Comparison of ENCODE assay signal across 8 mouse cellular contexts in the genomic region with DNA sequence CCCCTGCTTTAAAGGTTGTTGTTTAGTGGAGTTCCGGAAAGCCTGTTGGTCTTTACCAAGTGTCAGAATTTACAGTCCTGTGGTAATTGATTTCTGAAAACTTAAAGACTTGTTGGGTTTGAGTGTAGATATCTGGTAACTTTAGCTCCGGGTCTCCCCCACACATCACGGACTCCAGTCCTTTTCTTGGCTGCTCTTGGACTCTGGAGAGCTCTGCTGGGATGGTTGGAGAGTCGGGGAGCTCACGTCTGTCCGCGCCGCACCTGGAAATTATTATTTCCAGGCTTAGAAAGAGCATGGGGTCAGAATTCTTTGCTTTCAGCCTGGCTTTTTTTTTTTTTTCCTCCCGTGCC. TPM values are rescaled to one million over a fixed set of nuclear protein-coding genes. Genes with fewer than 3 reads are reported as not detected.
DNase-seq lines count a peak whose midpoint lies in the region; ATAC-seq and TF ChIP-seq lines count a peak whose summit lies in the region.

No protein-coding gene starts in this region.

- WGBS in cerebellum, adult 2 months: under 1% methylated on average over 9 of the region's 9 CpGs
- WGBS in forebrain, embryonic 13.5 days: 1% methylated on average over 9 of the region's 9 CpGs
- 0% methylated on average over 9 of the region's 9 CpGs for WGBS in limb, embryonic 14.5 days

- H3ac ChIP-seq in C2C12 (ENCODE audit: control insufficient read depth, insufficient read length, low read depth): peak overlapping the region; percentile 78

- peaks cover 54% of the 10 kb centered on the region for H3K79me2 ChIP-seq in C2C12 (ENCODE audit: control insufficient read depth, insufficient read depth)

- ATAC-seq in forebrain, embryonic 13.5 days: no peak
- ATAC-seq in limb, embryonic 14.5 days (ENCODE audit: low FRiP score, low read depth): no peak
- ATAC-seq in megakaryocyte progenitor cell, adult 5-6 weeks (replicated peaks; ENCODE audit: poor library complexity): no peak

- H3K4me1 ChIP-seq in cerebellum, adult 2 months (ENCODE audit: control insufficient read depth, insufficient read depth, low read length): no peaks in the 10 kb centered on the region
- H3K4me1 ChIP-seq in forebrain, embryonic 13.5 days: peaks cover 15% of the 10 kb centered on the region
- H3K4me1 ChIP-seq in limb, embryonic 14.5 days (ENCODE audit: control insufficient read depth, insufficient read depth, low read length): peaks cover 17% of the 10 kb centered on the region

- no peak for TF ChIP-seq CTCF in cerebellum, adult 2 months (IDR thresholded peaks at IDR 0.05; ENCODE audit: borderline replicate concordance, insufficient read depth, low read depth, low read length)
- TF ChIP-seq CTCF in C2C12 (IDR thresholded peaks at IDR 0.05; ENCODE audit: control insufficient read depth, insufficient read depth, insufficient read length): no peak

- DNase-seq in cerebellum, adult 2 months: no peak
- DNase-seq in cerebellum, postnatal 25 days: no peak
- peak; percentile 26 for DNase-seq in limb, embryonic 14.5 days (ENCODE audit: low spot score)
- peak; percentile 44 for DNase-seq in yolk sac, embryonic 10.5 days (ENCODE audit: low spot score)
- DNase-seq in spleen, postnatal 14 days (ENCODE audit: low spot score in 2 of 2): no peak

- no peak overlapping the region for H3K27ac ChIP-seq in cerebellum, adult 2 months (ENCODE audit: insufficient read depth, low read length)
- peak overlapping the region; percentile 87; the same call in 1 of the 2 replicates for H3K27ac ChIP-seq in forebrain, embryonic 13.5 days
- peak overlapping the region; percentile 94 for H3K27ac ChIP-seq in limb, embryonic 14.5 days (replicated peaks; ENCODE audit: low read depth, low read length)

- no peaks in the 10 kb centered on the region for H3K9me3 ChIP-seq in forebrain, embryonic 13.5 days (replicated peaks)
- H3K9me3 ChIP-seq in limb, embryonic 14.5 days (ENCODE audit: control insufficient read depth, low read length): no peaks in the 10 kb centered on the region

- peaks cover 34% of the 10 kb centered on the region for H3K79me3 ChIP-seq in C2C12 (ENCODE audit: low read depth)

- H3K27me3 ChIP-seq in cerebellum, adult 2 months (ENCODE audit: control insufficient read depth, insufficient read depth, low read length): no peaks in the 10 kb centered on the region
- H3K27me3 ChIP-seq in C2C12 (ENCODE audit: control insufficient read depth, insufficient read depth, insufficient read length): no peaks in the 10 kb centered on the region
- H3K27me3 ChIP-seq in forebrain, embryonic 13.5 days: no peaks in the 10 kb centered on the region
- H3K27me3 ChIP-seq in limb, embryonic 14.5 days (ENCODE audit: control insufficient read depth, insufficient read depth, low read length): no peaks in the 10 kb centered on the region

- peak overlapping the region; percentile 88 for H3K9ac ChIP-seq in forebrain, embryonic 13.5 days
- H3K9ac ChIP-seq in limb, embryonic 14.5 days (ENCODE audit: low read depth, low read length, severe bottlenecking): peak overlapping the region; percentile 92

- peak overlapping the region; percentile 81 for H3K4me2 ChIP-seq in forebrain, embryonic 13.5 days
- H3K4me2 ChIP-seq in limb, embryonic 14.5 days (replicated peaks; ENCODE audit: low read depth, low read length, severe bottlenecking): peak overlapping the region; percentile 79

- no peaks in the 10 kb centered on the region for H3K36me3 ChIP-seq in C2C12 (ENCODE audit: control insufficient read depth, insufficient read depth)
- no peaks in the 10 kb centered on the region for H3K36me3 ChIP-seq in forebrain, embryonic 13.5 days (ENCODE audit: poor library complexity, severe bottlenecking)
- no peaks in the 10 kb centered on the region for H3K36me3 ChIP-seq in limb, embryonic 14.5 days (ENCODE audit: control insufficient read depth, insufficient read depth, low read length)

- no peak for TF ChIP-seq POLR2A in cerebellum, adult 2 months (IDR thresholded peaks at IDR 0.05; ENCODE audit: borderline replicate concordance, insufficient read depth, low read length)
- no peak for TF ChIP-seq POLR2A in limb, embryonic 14.5 days (IDR thresholded peaks at IDR 0.05; ENCODE audit: borderline replicate concordance, extremely low read depth, insufficient read depth, insufficient read length)

- H3K4me3 ChIP-seq in cerebellum, adult 2 months (replicated peaks; ENCODE audit: insufficient read depth, low read depth, low read length): peak overlapping the region; percentile 78
- H3K4me3 ChIP-seq in C2C12 (ENCODE audit: insufficient read depth, poor library complexity, severe bottlenecking): peak overlapping the region; percentile 74
- H3K4me3 ChIP-seq in forebrain, embryonic 13.5 days: peak overlapping the region; percentile 86
- H3K4me3 ChIP-seq in limb, embryonic 14.5 days (replicated peaks; ENCODE audit: low read length): peak overlapping the region; percentile 87

TF ChIP-seq in C2C12, 6 proteins besides CTCF, POLR2A, EP300 and RAD21:
- no peak for TF ChIP-seq CEBPB (IDR thresholded peaks at IDR 0.05; ENCODE audit: low read depth)
- no peak for TF ChIP-seq MYOG (IDR thresholded peaks at IDR 0.05; ENCODE audit: control insufficient read depth, extremely low read depth, insufficient read length)
- TF ChIP-seq MAX (IDR thresholded peaks at IDR 0.05): no peak
- no peak for TF ChIP-seq FOSL1 (IDR thresholded peaks at IDR 0.05; ENCODE audit: insufficient read depth, low read length, poor library complexity, severe bottlenecking)

RNA-seq across cellular contexts. Expression of a gene that starts 1.1 kb away (rescaled TPM):
- 28.0 and 30.8 TPM in 2 replicates for polyA plus RNA-seq in cerebellum, adult 2 months (2012; rRNA removed)
- polyA plus RNA-seq in C2C12 (2012; fragmentation: generic; extraction: Trizol): 4.3 TPM
- polyA plus RNA-seq in forebrain, embryonic 13.5 days (2015; fragmentation: Nextera tagmentation; extraction: Ambion mirVana): 11.2 and 11.8 TPM in 2 replicates
- 31.4 and 35.7 TPM in 2 replicates for polyA plus RNA-seq in limb, embryonic 14.5 days (2012; rRNA removed)
- polyA plus RNA-seq in limb, embryonic 14.5 days (2014; fragmentation: Nextera tagmentation; extraction: Ambion mirVana): 22.7 and 27.8 TPM in 2 replicates
- total RNA-seq in megakaryocyte progenitor cell, adult 5-6 weeks (2015): 14.1 and 19.0 TPM in 2 replicates
- total RNA-seq in megakaryocyte progenitor cell, adult 5-6 weeks (2017): 20.5 and 21.6 TPM in 2 replicates

Comparison
In these comparisons a context has a peak if more than half of its experiments do, and no peak if none do; other contexts are left out.
1. DNase-seq: peak in limb, embryonic 14.5 days (single experiment) and yolk sac, embryonic 10.5 days (single experiment); none in cerebellum, adult 2 months (0 of 2), cerebellum, postnatal 25 days (0 of 2) and spleen, postnatal 14 days (0 of 2).
2. Peak in every context shown above with its lines, with median percentiles within 50 percentile points of each other: H3K4me3 ChIP-seq.